Mouse (Mus musculus) thymus, adult 2 months (tissue): ENCODE data around the gene Eef1akmt3. TPM values are rescaled to one million over a fixed set of nuclear protein-coding genes. Genes with fewer than 3 reads are reported as not detected.
A peak's percentile ranks its signal among the peaks of the same experiment; 100 is the strongest.

ENCODE experiments used
- DNase-seq: peaks from one replicate; pipeline ENCODE4 v3.0.0; 2021
- H3K27ac ChIP-seq: fragments of 200-500 bp; 2 replicates; pipeline ENCODE4 v1.5.1; 2012; ENCODE audit warnings: low read length, control low read depth; ENCODE audit not compliant: control insufficient read depth, insufficient read depth
- H3K27me3 ChIP-seq: fragments of 200-500 bp; 2 replicates; pipeline ENCODE4 v1.6.1; 2012; ENCODE audit warnings: mild to moderate bottlenecking, low read length, moderate library complexity, mixed read lengths; ENCODE audit not compliant: control insufficient read depth, insufficient read depth
- H3K36me3 ChIP-seq: fragments of 200-500 bp; 2 replicates; pipeline ENCODE4 v1.6.1; 2012; ENCODE audit warnings: mild to moderate bottlenecking, low read length, moderate library complexity; ENCODE audit not compliant: control insufficient read depth, insufficient read depth
- H3K4me1 ChIP-seq: fragments of 200-500 bp; replicated peaks from 2 replicates; pipeline ENCODE4 v1.6.1; 2012; ENCODE audit warnings: low read length; ENCODE audit not compliant: control insufficient read depth, insufficient read depth
- H3K4me3 ChIP-seq: fragments of 200-500 bp; 2 replicates; pipeline ENCODE4 v1.5.1; 2012; ENCODE audit warnings: mild to moderate bottlenecking, low read length, control low read depth, moderate library complexity; ENCODE audit not compliant: control insufficient read depth, insufficient read depth
- CTCF ChIP-seq: fragments of 200-500 bp; IDR thresholded peaks from 2 replicates; pipeline ENCODE4 v1.5.1; 2012; ENCODE audit warnings: mild to moderate bottlenecking, control low read depth, low read length, moderate library complexity, borderline replicate concordance; ENCODE audit not compliant: control insufficient read depth, poor library complexity, insufficient read depth; ENCODE audit errors: extremely low read depth
- POLR2A ChIP-seq: fragments of 200-500 bp; IDR thresholded peaks from 2 replicates; pipeline ENCODE4 v1.6.1; 2012; ENCODE audit warnings: mild to moderate bottlenecking, low read length, control low read depth, moderate library complexity; ENCODE audit not compliant: control insufficient read depth, poor library complexity, insufficient read depth; ENCODE audit errors: extremely low read depth
- WGBS: fragments of 180-500 bp; shearing (Covaris S2); methylation state at CpG from one replicate; pipeline ENCODE4 v1.1.7; 2018; 5-methylcytosine and 5-hydroxymethylcytosine counted together
- polyA plus RNA-seq: library from polyadenylated mRNA; depleted of rRNA; stranded (reverse); fragments of >200 nt; gene quantifications from 2 replicates; pipeline ENCODE4 v1.2.3, GENCODE M21; 2012

Eef1akmt3 gene
- polyA plus RNA-seq, 1 experiment, result 0.13 TPM

GRCm38 (mm10) chr10:127030336-127031296 is 10.7 kb downstream of the Eef1akmt3 start, which contains the start of gene Tsfm:
Tsfm (minus strand) TSS chr10:127030840.
- Histone ChIP-seq H3K27ac (no peak within 1 kb of the TSS), H3K27me3 (no peaks in the 10 kb centered on the region), H3K36me3 (no peaks in the 10 kb centered on the region; the same call in 1 of the 2 replicates), H3K4me3 (peak within 1 kb of the TSS; percentile 71), H3K4me1 (peaks cover 4% of the 10 kb centered on the region; the same call in 1 of the 2 replicates)
- TF ChIP-seq POLR2A (no peak), CTCF (peak; percentile 94)
- peak; percentile 92 for DNase-seq
- 5% methylated on average over 56 of the region's 56 CpGs for WGBS

GRCm38 (mm10) chr10:127018422-127018821 is 22.9 kb downstream of the Eef1akmt3 start:
- 93% methylated on average over 16 of the region's 16 CpGs for WGBS
- H3K4me3 ChIP-seq, result no peak overlapping the region
- H3K27me3 ChIP-seq, result no peaks in the 10 kb centered on the region

GRCm38 (mm10) chr10:127017071-127017470 is 24.2 kb downstream of the Eef1akmt3 start:
- no peaks in the 10 kb centered on the region for H3K4me1 ChIP-seq
- WGBS, result 51% methylated on average over 2 of the region's 2 CpGs
- TF ChIP-seq POLR2A (no peak), CTCF (no peak)
- no peaks in the 10 kb centered on the region for H3K36me3 ChIP-seq
- H3K27me3 ChIP-seq, result no peaks in the 10 kb centered on the region
- no peak for DNase-seq
- H3K27ac ChIP-seq, result no peak overlapping the region
- no peak overlapping the region for H3K4me3 ChIP-seq

More at GRCm38 (mm10) chr10:127018422-127018821, 22.9 kb downstream of the Eef1akmt3 start:
- DNase-seq, result no peak
- no peak overlapping the region for H3K27ac ChIP-seq
- no peaks in the 10 kb centered on the region for H3K4me1 ChIP-seq
- TF ChIP-seq CTCF (no peak), POLR2A (no peak)
- H3K36me3 ChIP-seq, result no peaks in the 10 kb centered on the region

- Histone ChIP-seq H3K36me3 (no peaks in the 10 kb centered on the region), H3K4me1 (no peaks in the 10 kb centered on the region), H3K4me3 (no peak overlapping the region), H3K27ac (no peak overlapping the region), H3K27me3 (no peaks in the 10 kb centered on the region)
- WGBS, result 67% methylated on average over 5 of the region's 5 CpGs
- TF ChIP-seq POLR2A, result no peak
- no peak for TF ChIP-seq CTCF
- DNase-seq, result no peak
Measured at GRCm38 (mm10) chr10:127016488-127016887, 24.8 kb downstream of the Eef1akmt3 start.

- no peak for TF ChIP-seq CTCF
- TF ChIP-seq POLR2A, result no peak
- WGBS, result 81% methylated on average over 7 of the region's 7 CpGs
- DNase-seq, result no peak
- H3K27ac ChIP-seq, result no peak overlapping the region
- no peaks in the 10 kb centered on the region for H3K27me3 ChIP-seq
- no peak overlapping the region for H3K4me3 ChIP-seq
- no peaks in the 10 kb centered on the region for H3K36me3 ChIP-seq
- no peaks in the 10 kb centered on the region for H3K4me1 ChIP-seq
Measured at GRCm38 (mm10) chr10:127003806-127004205, 37.5 kb downstream of the Eef1akmt3 start.

GRCm38 (mm10) chr10:127003334-127003733 is 38.0 kb downstream of the Eef1akmt3 start:
- Histone ChIP-seq H3K4me1 (no peaks in the 10 kb centered on the region), H3K36me3 (peaks cover under 1% of the 10 kb centered on the region), H3K27me3 (no peaks in the 10 kb centered on the region), H3K27ac (no peak overlapping the region), H3K4me3 (no peak overlapping the region)
- TF ChIP-seq CTCF, result no peak
- no peak for TF ChIP-seq POLR2A
- no peak for DNase-seq
- WGBS, result 93% methylated on average over 8 of the region's 8 CpGs
